Mouse (Mus musculus): ENCODE measurements at regions not wholly inside any gene's neighbourhood (a gene's known extent, or its start where the extent isn't known, plus 50 kb on each side); places are given as distances from the start of the nearest gene placed in this dataset.
A peak's percentile ranks its signal among the peaks of the same experiment; 100 is the strongest.

GRCm38 (mm10) chr1:114835926-114836325 is 848.6 kb upstream of the Cntnap5a start:
- no peak for DNase-seq (ENCODE audit: low spot score in 2 of 2)
- intact Hi-C loops (cut with DNase I): no loop called here

DNA sequence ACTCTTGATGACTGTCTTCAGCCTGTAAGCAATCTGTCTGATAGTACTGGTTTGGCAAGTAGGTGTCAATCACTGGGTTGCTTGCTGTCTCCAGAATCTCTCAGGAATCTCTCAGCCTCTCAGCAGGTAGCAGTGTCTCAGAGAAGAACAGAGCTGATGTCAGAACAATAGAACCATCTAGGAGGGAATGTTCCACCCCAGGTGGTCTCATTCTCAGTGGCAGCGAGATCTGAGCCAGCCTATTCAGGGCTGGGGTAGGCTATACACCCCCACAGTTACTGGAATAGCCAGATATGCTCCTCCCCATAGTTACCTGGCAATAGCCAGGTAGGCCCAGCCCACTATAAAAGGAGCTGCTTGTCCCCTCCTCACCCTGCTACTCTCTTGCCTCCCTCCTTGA is 834.9 kb upstream of the Cntnap5a start:
- no peak for DNase-seq (ENCODE audit: low spot score in 2 of 2)
- intact Hi-C loops (cut with DNase I): no loop called here

- intact Hi-C loops (cut with DNase I): no loop called here
- peak in 1 of 2 experiments; percentile 4 for DNase-seq (ENCODE audit: low spot score in 2 of 2)
Observed at GRCm38 (mm10) chr1:114860983-114861382, 823.6 kb upstream of the Cntnap5a start.

- intact Hi-C loops (cut with DNase I): no loop called here
Observed at GRCm38 (mm10) chr1:114862927-114863326, 821.6 kb upstream of the Cntnap5a start.

DNA sequence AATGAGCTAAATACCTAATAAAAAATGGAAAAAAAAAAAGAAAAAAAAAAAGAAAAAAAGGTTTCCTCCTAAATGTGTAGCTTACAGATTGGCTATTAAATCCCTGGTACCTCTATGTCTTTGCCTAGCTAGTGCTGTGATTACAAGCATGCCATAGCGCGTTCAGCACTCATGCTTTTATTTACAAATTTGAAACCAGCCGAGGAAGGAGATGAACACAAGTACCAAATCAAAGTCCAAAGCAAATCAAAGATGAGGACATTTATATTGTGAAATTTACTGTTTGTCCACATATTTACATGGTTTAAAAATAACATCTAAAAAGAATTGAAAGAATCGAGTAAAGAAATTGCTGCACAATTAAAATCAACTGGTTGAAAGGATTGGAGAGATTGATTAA is 808.8 kb upstream of the Cntnap5a start:
- intact Hi-C loops (cut with DNase I): no loop called here

More at GRCm38 (mm10) chr1:114862927-114863326, 821.6 kb upstream of the Cntnap5a start:
- DNase-seq (ENCODE audit: low spot score in 2 of 2): peak; percentile 4 to 42

More for the DNA sequence above, 808.8 kb upstream of the Cntnap5a start:
- no peak for DNase-seq (ENCODE audit: low spot score in 2 of 2)

Measured in left cerebral cortex, postnatal 14 days (tissue).